Mouse (Mus musculus) G1E (cell line): ENCODE measurements around the gene Plppr5.

Source experiments
- CTCF ChIP-seq: IDR thresholded peaks from 2 replicates; pipeline ENCODE4 v1.5.1; 2012; ENCODE audit warnings: low read depth, low read length, inconsistent platforms, mixed read lengths
- POLR2AphosphoS5 ChIP-seq: IDR thresholded peaks from 2 replicates; pipeline ENCODE4 v1.6.1; 2012; ENCODE audit warnings: low read depth, low read length, inconsistent platforms; ENCODE audit not compliant: insufficient replicate concordance

GRCm38 (mm10) chr3:117614856-117615255 is 40.2 kb downstream of the Plppr5 start:
- TF ChIP-seq CTCF = no peak
- no peak for TF ChIP-seq POLR2AphosphoS5
